Comparison of ENCODE assay signal across 16 mouse cellular contexts in the genomic region with DNA sequence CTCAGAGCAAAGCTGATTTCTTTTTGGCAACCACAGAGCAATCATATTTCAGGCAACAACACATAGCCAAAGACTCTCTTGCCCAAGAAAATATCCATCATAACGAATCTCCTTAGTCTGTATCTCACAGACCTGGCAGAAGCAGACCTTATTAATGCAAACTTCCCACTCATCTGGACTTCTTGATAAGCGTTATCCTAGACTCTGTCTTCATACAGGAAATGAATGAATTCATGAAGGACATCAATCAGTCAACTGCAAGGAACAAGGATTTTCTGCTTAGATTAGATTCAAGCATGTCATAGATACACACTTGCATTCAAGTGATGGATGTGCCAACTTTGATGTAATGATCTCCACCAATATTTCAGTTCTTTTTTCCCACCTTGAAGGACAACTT.
"Had no signal": no experiment of that assay in that cellular context is flagged by ENCODE, and none has a peak within 500 bp of the region (broad histone marks: within the 10 kb centered on the region; RNA-seq: fewer than 3 reads in every experiment).

No protein-coding gene starts in this region.

- H3K4me3 ChIP-seq: neural tube, embryonic 13.5 days; neural tube, embryonic 15.5 days; stomach, embryonic 15.5 days had no signal

- H3K9me3 ChIP-seq: neural tube, embryonic 13.5 days; neural tube, embryonic 15.5 days; stomach, embryonic 15.5 days had no signal

- H3K9ac ChIP-seq: neural tube, embryonic 13.5 days; neural tube, embryonic 15.5 days; stomach, embryonic 15.5 days had no signal

- H3K36me3 ChIP-seq: neural tube, embryonic 13.5 days; neural tube, embryonic 15.5 days; stomach, embryonic 15.5 days had no signal

- DNase-seq: retina, postnatal 1 day; right cerebral cortex, adult 18-20 months; right cerebral cortex, postnatal 14 days; right cerebral cortex, postnatal 25 days; right cerebral cortex, postnatal 4 days; spleen, adult 18-20 months; thymus, adult 18-20 months; thymus, adult 2 months; thymus, postnatal 14 days; thymus, postnatal 25 days; thymus, postnatal 36 days; thymus, postnatal 4 days had no signal

- H3K27ac ChIP-seq: neural tube, embryonic 13.5 days; neural tube, embryonic 15.5 days; stomach, embryonic 15.5 days; stomach, postnatal 0 days had no signal

- H3K27me3 ChIP-seq: neural tube, embryonic 13.5 days; neural tube, embryonic 15.5 days; stomach, embryonic 15.5 days had no signal

- H3K4me2 ChIP-seq: neural tube, embryonic 13.5 days; neural tube, embryonic 15.5 days; stomach, embryonic 15.5 days had no signal

- H3K4me1 ChIP-seq: neural tube, embryonic 13.5 days; neural tube, embryonic 15.5 days; stomach, embryonic 15.5 days had no signal
